Mouse (Mus musculus) testis, postnatal 14 days (tissue): ENCODE results near the gene Lcp1.
A peak's percentile ranks its signal among the peaks of the same experiment; 100 is the strongest.

Experiments
- DNase-seq: peaks from one replicate; pipeline ENCODE4 v3.0.0; 2021; ENCODE audit warnings: low spot score

Gene Lcp1

DNA sequence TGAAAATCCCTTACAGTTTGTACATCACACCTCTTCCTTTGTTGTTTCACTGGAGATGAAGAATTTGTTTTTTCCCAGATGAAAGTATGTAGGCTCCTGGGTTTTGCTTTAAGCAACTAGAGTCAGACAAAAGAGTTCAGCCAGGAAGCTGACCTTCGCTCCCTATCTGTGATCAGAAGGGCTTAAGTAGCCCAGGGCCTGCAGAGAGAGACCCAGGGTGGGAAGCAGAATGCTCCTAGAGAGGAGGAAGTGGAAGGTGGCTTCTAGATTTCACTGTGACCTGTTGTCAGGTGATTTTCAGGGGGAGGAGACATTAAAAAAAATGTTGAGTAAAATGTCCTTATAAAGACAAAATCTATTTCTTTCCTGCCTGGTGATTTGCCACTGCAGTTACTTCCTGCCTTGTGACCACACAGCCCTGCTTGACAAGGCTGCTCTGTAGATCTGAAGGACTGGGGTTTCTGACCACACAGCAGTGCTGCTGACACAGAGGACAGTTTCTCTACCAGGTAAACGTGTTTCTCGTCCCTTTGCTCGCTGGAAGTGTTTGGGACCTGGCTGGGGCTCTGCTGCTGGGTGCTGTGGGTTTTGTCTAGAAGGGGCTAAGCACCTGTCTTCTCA is 45.6 kb downstream of the Lcp1 start:
- DNase-seq, result no peak

DNA sequence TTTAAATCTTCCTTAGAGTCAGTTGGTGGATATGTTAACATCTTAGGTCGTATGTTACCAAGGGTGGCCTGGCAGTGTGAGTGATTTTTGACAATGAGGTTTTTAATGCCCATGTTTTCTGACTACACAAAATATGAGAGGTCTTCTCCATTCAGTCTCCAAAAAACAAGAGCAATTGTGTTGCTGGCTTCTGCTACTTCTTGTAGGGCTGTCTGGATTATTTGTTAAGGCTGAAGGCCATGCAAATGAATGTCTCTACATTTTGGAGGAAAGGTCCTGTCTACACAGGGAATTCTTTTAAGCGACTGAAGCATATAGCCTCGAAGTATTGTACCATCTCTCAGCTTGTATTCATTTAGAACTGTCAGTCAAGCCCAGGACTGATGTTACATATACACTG is 46.5 kb downstream of the Lcp1 start:
- DNase-seq, result no peak

DNA sequence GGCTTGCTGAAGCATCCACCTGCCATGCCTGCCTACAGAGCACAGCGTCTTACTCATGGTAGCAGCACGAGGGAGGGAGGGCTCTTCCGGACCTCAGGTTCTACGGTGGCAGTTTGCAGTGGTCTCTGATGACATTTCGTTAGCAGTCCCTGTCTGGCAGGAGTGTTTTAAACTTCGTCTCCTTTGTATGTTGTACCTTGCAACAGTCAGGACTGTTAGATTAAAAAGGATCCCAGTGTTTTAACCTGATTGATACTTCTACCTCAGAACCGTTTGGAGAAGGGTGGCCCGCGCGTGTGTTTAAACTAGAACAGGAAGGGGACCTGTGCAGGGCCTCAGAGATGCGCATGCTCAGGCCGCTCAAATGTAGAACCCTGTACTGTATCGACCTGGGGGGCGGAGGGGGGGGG is 47.5 kb downstream of the Lcp1 start:
- DNase-seq, result no peak

DNA sequence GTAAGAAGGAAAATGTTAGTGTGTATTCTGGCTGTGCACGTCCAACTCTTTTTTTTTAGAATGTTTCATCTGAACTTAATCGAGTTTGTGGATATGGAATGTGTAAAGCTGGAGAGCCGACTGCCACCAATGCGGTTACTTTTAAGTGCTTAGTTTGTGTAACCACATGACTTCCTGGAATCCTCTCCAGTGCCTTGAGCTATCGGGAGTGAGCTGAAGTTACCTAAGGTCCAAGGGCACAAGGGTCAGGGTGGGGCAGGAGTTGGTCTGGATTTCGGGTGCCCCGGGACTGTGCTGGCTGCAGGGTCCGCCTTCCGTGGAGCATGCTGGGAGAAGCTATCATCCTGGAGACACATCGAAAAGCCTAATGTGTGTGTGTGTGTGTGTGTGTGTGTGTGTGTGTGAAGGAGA is 47.9 kb downstream of the Lcp1 start:
- DNase-seq, result no peak

DNA sequence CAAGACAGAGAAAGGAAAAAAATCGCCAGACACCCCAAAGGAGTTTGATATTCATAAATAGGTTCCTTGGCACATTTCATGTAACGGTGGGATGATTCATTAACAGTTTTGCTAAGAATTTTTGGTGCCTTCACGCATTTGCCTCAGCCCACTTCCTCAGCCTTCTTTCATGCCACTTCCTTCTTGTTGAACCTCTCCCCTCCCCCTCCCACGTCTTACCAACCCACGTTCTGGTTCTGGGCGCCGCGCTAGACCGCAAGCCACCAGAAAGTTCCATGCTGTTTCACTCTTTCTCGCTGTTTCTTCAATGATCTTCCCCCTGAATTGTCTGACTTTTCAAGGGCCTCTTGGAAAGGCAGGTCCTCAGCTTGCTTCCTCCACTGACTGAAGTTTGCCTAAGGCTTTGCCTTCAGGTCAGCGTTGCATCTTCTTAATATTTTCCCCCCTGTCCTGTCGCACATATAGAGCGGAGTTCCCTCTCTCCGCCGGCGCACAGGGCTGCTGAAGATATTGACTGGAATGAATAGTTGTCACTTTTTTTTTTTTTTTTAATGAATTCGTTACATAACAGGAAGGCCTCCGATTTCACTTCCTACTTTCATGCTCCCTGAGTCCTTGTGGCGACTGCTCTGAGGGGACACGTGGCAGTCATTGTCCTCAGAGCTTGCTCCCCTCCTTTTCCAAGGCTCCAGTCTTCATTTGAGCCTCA is 48.5 kb downstream of the Lcp1 start:
- DNase-seq, result no peak

DNA sequence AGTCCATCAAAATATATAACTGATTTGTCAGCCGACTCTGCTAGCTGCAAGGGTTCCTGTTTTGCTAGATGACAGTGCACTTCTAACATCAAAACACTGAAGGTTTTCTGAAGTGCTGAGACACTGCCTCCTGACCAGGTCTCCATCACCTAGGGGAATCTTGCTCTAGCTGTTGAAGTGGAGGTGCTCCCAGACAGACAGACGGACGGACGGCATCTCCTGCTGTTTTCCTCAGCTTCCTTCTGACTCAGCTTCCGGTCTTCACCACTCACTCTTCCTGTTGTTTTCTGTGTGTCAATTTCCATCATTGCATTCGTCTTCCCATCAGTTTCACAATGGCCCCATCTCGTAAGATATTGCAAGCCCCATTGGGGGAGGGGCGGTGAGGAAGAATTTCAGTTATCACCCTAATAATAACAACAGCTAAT is 49.7 kb downstream of the Lcp1 start:
- no peak for DNase-seq

DNA sequence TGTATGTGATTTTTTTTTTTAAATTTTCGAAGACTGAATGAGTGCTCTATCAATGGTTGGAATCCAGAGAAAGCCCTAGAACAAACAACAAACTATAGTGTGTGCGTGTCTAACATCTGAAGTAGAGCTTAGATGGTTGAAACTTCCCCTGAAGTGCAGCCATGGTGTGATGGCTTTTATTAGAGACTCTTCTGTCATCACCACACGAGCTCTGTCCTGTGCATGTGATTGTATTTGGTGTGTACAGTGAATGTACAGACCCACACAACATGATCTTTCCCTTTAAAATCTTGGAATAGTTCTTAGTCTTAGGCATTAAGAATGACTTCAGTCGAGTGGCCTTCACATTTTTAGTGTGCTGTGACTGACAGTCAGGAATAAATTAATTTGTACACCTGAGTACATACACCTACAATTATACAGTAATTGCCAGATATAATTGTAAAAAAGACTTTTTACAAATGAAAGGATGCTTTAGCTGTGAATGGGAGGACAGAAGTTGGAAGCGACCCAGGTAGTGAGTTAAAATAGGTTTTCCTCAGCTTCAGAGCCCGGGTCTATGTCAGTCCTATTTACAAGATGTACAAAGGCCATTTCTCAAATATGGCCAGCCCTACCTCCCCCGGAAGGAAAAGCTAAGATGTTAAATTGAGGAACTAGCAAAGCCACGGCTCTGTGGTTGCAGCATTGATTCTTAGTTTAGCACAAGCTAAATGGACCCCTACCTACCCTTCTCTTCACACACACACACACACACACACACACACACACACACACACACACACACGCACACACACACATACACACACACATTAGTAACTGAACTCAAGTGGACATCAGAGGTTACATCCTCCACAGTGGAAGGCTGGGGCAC is 50.4 kb downstream of the Lcp1 start:
- no peak for DNase-seq

DNA sequence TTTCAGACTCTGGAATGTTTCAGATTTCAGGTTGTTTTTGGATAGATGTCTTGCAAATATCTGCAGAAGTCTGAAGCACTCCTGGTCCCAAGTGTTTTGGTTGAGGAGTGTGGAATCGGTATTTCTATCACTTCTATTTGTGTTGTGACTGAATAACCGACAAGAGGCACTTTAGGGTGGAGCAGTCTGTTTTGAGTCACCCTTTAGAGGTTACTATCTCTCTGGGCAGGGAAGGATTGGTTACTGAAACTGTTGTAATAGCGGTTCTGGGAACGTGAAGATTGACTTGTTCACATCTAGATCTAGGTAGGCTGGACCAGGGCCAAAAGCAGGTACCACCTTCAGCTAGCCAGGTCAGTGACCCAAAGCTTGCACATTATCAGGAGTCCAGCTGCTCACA is 51.5 kb downstream of the Lcp1 start:
- DNase-seq, result no peak

DNA sequence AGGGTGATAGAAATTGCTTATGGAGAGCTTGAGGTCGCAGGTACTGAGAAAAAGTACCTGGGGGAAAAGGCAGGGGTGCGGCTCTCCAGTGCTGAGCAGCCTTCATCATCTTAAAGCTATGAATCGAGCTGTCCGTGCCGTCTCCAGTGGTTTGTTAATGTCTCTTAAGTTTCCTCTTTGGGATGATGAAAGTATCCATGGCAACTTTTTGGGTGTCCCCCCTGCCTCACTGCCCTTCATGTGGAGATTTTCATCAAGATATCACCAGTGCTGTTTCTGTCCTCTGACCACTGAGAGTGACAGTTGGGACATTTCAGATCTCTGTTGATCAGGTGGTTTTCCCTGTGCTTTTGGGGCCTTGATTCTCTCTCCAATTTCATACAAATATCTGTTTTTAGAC is 51.9 kb downstream of the Lcp1 start:
- no peak for DNase-seq

DNA sequence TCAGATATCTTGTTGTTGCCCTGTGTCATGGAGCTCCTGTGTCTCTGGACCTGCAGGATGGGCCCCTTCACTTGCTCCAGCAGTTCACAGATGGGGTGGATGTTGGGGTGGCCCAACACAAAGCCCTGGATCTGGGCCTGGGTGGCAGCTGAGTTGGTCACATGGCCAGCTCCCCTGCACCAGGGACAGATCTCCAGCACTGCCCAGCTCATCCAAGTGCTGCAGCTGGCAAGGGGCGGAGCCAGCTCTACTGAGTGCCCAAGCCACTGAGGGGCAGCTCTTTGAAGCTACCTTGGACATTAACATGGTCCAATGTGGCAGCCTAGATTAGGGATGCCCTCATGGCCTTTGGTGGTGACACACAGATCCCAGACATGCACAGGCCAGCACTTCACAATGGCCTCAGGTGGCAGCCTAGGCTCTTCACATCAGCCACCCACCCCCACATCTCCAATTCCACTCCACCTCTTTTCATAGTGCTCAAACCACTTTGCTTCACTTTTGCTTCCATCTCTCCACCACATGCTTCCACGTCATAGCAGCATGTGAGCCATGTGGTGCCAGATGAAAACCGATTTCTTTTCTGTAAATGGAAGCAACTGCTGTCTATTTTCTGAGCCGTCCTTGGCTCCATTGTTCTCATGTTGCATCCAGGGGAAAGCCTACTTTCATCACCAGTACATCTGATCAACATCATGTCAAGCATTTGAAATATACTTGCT is 53.3 kb downstream of the Lcp1 start:
- DNase-seq, result no peak

DNA sequence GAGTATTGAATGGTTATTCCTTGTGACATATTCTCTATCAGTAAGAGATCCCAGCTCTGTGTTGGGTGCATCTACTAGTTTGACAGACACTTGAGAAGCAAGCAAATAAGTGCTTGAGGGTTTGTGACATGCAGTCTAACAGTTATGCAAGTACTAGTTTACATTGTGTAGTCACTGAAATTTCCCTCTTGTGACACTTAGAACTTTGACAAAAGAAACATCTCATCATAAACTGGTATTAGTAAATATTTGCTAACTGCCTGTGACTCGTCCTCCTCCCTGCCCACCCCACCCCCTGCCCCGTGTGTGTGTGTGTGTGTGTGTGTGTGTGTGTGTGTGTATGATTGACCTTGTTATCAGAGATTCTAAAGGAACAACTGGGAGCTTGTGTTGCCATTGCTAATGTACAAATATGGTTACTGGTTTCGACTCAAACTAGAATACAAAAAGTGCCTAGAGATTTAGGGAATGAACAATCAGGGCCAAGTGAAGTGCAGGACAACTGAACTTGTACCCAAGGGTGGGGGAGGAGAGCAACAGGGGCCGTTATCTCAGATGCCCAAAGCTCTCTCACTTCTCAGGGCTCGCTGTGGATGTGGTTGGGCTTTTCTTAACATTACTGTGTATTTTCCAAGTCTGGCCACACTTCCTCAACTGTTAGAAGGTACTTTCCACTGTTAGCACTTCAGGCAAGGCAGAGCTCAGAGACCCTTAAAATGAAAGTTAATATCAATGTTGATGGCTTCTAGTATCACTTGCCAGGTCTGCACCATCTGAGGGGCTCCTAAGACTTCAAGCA is 55.1 kb downstream of the Lcp1 start:
- DNase-seq, result no peak

DNA sequence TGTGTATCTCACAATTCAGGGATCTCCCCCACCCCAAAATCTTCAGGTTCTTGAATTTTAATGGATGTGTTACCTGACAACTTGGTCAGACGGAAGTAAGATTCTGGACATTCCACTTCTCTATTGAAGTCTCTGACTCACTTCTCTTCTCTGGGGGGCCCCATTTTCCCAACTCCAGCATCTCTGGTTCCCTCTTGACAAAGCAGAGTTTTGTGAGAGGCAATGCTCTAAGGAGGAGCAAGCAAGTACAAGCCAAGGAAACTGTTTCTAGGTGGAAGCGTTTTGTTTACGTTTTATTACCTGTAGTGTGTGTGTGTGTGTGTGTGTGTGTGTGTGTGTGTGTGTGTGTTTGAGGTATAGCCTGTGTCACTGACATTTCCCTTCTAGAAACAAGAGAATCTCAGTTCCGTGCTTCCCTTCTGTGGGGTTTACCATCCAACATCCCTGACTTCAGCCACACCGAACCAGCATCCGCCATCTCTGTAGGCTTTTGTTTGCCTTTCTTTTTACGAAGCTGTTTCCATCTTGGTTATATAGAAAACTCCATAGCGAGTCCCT is 56.0 kb downstream of the Lcp1 start:
- DNase-seq, result no peak

DNA sequence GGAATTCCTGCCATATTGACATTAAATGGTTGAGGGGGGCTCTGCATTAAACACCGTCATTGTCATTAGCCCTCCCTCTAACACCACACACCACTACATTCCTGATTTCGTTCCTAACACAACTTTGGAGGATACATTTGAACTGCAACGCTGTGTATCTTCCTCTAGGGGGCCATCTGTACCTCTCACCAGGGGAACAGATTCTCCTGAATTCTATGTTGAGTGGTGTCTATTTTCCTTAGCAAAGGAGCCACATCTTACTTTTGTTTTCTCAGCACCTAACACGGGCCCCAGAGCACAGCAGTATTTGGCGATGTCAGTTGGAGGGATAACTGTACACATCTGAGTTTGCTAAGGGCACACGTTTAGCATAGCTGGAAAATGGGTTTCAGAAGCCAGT is 57.6 kb downstream of the Lcp1 start:
- no peak for DNase-seq

DNA sequence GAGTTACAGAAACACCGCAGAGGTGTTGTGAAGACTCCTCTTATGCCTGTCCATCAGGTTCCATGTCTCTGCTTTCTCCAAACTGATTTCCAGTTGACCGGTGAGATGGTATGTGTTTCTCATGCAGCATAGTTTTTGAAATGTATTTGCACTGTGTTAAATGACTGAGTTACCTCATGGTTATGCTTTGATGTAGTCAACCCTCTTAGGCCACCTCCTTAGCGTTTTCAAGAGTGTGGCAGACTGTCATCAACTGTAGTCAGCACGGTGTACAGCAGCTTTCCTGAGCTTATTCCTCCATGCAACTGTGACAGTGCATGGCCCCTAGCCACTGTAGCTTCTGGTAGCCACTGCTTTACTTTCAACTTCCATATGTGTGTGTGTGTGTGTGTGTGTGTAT is 58.1 kb downstream of the Lcp1 start:
- no peak for DNase-seq

DNA sequence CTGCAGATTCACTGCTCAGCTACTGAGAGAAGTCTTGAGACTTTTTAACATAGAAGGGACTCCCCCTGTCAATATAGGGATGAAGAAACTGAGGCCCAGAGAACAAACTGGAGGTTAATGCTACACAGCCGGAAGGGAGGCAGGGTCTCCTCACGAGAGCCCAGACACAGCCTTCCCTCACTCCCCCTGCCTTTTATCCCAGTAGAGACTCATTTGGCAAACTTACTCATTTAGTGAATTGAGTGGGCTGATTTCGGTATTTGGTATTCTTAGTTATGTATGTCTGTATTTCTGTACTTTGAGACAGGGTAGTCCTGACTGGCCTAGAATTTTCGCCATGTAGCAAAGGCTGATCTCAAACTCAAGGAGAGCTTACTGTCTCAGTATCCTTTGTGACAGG is 59.8 kb downstream of the Lcp1 start:
- no peak for DNase-seq

DNA sequence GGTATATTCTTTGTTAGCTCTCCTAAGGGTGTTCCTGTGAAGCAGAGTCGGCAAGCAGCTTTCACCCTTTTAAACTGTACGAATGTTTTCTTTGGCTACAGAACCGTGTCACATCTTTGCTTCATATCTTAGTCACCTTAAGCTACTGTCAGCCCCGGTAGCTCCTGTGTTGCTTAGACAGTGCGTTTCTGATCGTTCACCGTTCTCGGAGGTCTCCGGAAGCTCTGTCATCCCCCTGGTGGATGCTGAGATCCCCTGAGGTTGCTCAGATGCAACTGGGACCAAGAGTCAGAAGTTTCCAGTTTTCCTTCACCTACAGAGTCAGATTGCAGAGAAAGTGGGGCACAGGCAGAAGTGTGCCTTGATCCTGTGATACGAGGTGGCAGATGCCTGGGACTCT is 61.5 kb downstream of the Lcp1 start:
- DNase-seq, result no peak

DNA sequence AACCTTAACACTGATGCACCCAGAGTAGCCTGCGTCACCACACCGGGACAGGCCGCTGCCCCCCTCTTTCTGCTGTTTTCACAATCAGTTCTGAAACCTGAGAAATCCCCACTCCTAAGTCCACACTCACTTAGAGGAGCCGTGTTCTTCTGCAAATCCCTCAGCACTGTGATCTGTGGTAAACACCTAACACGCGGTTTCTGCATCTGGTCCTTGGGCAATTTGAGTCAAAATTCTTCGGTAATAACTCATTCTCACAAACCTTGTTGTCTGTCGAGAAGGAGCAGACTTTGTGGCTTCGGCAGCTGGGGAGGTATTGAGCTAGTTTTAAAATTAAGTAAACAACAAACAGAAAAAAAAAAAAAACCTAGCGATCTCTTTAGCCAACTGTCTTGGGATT is 62.0 kb downstream of the Lcp1 start:
- no peak for DNase-seq

DNA sequence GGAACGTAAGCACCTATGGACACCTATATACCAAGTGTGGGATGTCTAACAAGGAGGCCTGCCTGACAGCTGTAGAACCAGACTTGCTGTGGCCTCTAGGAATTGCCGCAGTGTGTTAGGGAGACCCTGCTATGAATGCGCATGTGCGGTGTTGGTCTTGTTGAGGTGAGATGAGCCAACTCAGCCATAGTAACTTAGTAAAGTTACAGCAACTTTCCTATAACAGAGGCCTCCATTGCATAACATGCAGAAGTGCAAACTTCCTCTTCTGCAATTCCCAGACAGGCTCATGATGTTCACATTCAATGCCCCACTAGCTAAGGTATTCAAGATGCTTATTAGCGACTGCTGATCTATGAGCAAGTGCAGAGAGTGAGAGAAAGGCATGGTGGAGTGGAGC is 64.6 kb downstream of the Lcp1 start:
- DNase-seq, result no peak

DNA sequence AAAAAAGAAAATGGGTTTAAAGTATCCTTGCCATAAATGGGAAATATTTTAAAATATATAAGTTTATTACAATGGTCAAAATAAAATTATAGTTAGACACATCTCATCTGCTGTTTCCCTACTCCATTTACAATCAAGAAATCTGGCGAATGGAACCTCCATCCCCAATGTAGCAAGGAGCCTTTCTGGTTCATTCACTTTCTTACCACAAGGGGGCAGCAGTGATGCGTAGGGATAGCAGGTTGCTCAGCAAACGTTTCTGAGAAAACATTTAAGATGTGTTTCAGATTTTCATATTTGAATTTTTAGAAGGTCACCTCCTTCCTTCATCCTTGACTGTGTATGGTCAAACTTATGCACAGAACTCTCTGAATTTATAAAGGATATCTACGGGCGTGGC is 66.1 kb downstream of the Lcp1 start:
- peak; percentile 14 for DNase-seq

DNA sequence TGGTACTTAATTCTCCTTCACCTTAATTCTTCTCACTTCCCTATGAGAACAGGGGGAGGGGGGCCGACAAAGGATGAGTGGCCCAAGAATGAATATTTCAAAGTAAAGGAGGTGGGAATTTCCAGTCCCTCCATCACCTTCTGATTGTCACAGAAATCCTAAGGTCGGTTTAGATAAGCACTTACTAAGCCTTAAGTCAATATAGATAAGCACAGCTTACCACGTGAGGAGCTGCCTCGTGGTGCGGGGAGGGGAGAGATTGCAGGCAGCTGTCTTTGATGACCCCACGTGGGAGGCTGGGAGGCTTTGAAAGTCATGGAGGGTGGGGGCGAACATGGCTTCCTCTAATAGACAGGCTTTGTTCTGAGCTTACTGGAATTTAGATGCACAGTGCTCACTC is 66.8 kb downstream of the Lcp1 start:
- no peak for DNase-seq

DNA sequence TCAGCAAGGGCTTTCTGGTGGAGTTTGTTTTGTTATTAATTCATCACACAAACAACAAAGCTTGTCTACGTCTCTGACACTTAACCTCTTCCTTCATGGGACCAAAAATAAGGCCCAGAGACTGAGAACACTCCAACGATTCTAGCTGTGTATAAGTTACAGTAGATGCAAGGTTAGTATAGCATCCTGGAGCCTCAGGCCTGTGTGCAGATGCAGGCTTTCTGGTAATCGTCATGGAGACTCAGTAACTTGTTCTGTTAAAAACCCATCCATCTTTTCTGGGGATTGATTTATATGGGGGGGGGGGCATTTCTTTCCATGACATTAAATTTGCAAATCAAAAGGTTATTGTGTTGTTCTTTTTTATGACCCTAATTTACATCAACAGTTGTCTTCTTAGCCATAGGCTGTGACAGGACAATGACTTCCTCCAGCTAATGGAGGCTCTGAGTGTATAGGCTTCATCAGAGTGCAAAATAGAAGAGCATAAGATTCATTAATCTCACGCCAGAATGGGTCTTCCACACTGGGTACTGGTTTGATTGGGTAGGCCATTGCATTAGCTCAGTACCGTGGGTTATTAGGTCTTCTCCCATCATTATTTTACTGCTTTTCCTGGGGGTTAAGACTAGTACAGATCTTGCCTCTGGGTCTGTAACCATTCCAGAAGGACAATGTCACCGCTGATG is 74.6 kb downstream of the Lcp1 start:
- no peak for DNase-seq
